Mouse (Mus musculus) gastrocnemius, postnatal 14 days (tissue): ENCODE results near the gene Olfr291. TPM values are rescaled to one million over a fixed set of nuclear protein-coding genes. Genes with fewer than 3 reads are reported as not detected.

Experiments used
- DNase-seq: peaks from one replicate; pipeline ENCODE4 v3.0.0; 2021; ENCODE audit warnings: mixed read lengths
- intact Hi-C: fragments of 180-260 bp; cut with DNase I; formaldehyde crosslinking; loops from one replicate; pipeline ENCODE4 v1.15.1; 2025; ENCODE audit warnings: low total_unique reads
- long read RNA-seq, 2 experiments: library from polyadenylated mRNA; stranded (forward); transcript quantifications; one replicate each; pipeline ENCODE4 v2.0.0; 2021
- total RNA-seq, 2 experiments: library from RNA; stranded (reverse); gene quantifications; 2 replicates each; pipeline ENCODE4 v1.2.3; 2021

Olfr291 gene
- total RNA-seq: not detected
- long read RNA-seq, experiment 1: 0 reads
- long read RNA-seq, experiment 2: 0 reads

DNA sequence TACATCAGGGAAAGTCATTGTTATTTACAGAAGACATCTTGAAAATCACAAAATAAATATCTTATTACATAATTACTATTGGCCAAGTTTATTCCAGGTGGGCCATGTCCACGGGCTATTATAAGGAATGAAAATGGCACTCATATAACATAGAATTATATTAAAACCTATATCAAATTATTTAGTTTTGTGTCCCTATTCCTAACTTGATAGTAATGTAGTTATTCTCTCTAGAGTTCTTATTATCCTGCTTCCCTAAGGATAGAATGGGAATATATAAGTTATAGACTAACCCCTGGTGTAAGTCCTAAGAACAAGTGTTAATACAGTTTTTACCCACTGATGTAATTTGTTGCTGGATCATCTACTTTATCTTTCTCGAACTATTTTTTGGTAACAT is at the start of gene Olfr291:
Olfr291 (plus strand) TSS at position 301 of the 400 bp plus-strand sequence.
- no peak for DNase-seq
- intact Hi-C loops: no loop called here

DNA sequence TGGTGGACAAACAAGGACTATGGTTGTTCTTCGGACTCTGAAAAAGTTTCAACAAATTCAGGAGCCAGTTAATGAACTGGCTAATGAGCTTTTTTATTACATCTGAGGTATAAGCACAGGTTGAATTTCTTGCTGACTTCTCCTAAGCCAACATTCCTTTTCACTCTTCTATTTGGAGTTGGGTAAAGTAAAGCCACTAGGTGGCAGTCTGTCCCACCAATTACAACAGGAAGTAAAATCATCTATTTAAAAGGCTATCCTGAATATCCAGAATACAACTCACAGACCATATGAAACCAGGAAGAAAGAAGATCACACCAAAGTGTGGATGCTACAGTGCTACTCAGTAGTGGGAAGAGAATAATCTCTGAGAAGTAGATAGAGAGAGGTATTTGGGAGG is 48.1 kb upstream of the Olfr291 start:
- DNase-seq: no peak

GRCm38 (mm10) chr7:84806159-84806558 is 47.2 kb upstream of the Olfr291 start:
- DNase-seq: no peak
- intact Hi-C loops: no loop called here

More for the DNA sequence above, 48.1 kb upstream of the Olfr291 start:
- intact Hi-C loops: no loop called here

GRCm38 (mm10) chr7:84884530-84884929 is 31.2 kb downstream of the Olfr291 start:
- intact Hi-C loops: no loop called here
- DNase-seq: no peak

Other genes starting within 250 kb of the Olfr291 start
- gene Fah, start 246.8 kb upstream of the Olfr291 start, total RNA-seq: 1 to 10 TPM; 1.7 to 2.7 TPM
- gene Zfand6, start 163.6 kb upstream of the Olfr291 start, total RNA-seq: 10 to 100 TPM; 92.1 to 92.5 TPM
- not detected for gene Vmn2r65, start 110.6 kb downstream of the Olfr291 start, total RNA-seq
- gene Vmn2r66, start 158.7 kb downstream of the Olfr291 start, total RNA-seq: not detected